Mouse (Mus musculus) stomach, postnatal 0 days (tissue): Measurements from ENCODE around the gene Hist1h2bg. TPM values are rescaled to one million over a fixed set of nuclear protein-coding genes. Genes with fewer than 3 reads are reported as not detected.
A peak's percentile ranks its signal among the peaks of the same experiment; 100 is the strongest.

Experiments used
- ATAC-seq: fragments of 200-750 bp; cut with Nextera tagmentation; 2 replicates; pipeline ENCODE4 v1.8.0; 2017; ENCODE audit not compliant: low FRiP score, low TSS enrichment
- DNase-seq: peaks from one replicate; pipeline ENCODE4 v3.0.0-alpha.2; 2016; ENCODE audit warnings: low spot score
- H3K27ac ChIP-seq: fragments of 300-500 bp; sonication (generic); replicated peaks from 2 replicates; pipeline ENCODE4 v1.5.1; 2014; ENCODE audit warnings: mild to moderate bottlenecking, control low read depth
- H3K27me3 ChIP-seq: fragments of 300-500 bp; sonication (generic); 2 replicates; pipeline ENCODE4 v1.6.1; 2014; ENCODE audit warnings: low read length; ENCODE audit not compliant: control insufficient read depth, insufficient read depth
- H3K36me3 ChIP-seq: fragments of 300-500 bp; sonication (generic); 2 replicates; pipeline ENCODE4 v1.6.1; 2014; ENCODE audit warnings: low read length, mixed read lengths; ENCODE audit not compliant: control insufficient read depth, insufficient read depth
- H3K4me1 ChIP-seq: fragments of 300-500 bp; sonication (generic); replicated peaks from 2 replicates; pipeline ENCODE4 v1.6.1; 2014; ENCODE audit warnings: antibody characterized with exemption; ENCODE audit not compliant: control insufficient read depth, insufficient read depth
- H3K4me2 ChIP-seq: fragments of 300-500 bp; sonication (generic); replicated peaks from 2 replicates; pipeline ENCODE4 v1.6.1; 2014; ENCODE audit warnings: low read depth, mild to moderate bottlenecking, control low read depth, moderate library complexity
- H3K4me3 ChIP-seq: fragments of 300-500 bp; sonication (generic); 2 replicates; pipeline ENCODE4 v1.5.1; 2014; ENCODE audit warnings: low read depth, low read length, control low read depth
- H3K9ac ChIP-seq: fragments of 300-500 bp; sonication (generic); 2 replicates; pipeline ENCODE4 v1.6.1; 2014; ENCODE audit warnings: mild to moderate bottlenecking, low read length, control low read depth, mixed read lengths
- H3K9me3 ChIP-seq: fragments of 300-500 bp; sonication (generic); 2 replicates; pipeline ENCODE4 v1.6.1; 2016; ENCODE audit warnings: low read length; ENCODE audit not compliant: control insufficient read depth
- CTCF ChIP-seq: IDR thresholded peaks from 2 replicates; pipeline ENCODE4 v1.5.1; 2016; ENCODE audit warnings: antibody characterized with exemption, low read depth, mild to moderate bottlenecking, moderate library complexity
- EP300 ChIP-seq: optimal IDR thresholded peaks from 2 replicates; pipeline ENCODE3; 2016; ENCODE audit warnings: antibody characterized with exemption
- WGBS: fragments of 180-500 bp; shearing (Covaris S2); extraction: QIAGEN DNeasy Blood & Tissue Kit; methylation state at CpG from one replicate; pipeline ENCODE4 v1.1.7; 2014; 5-methylcytosine and 5-hydroxymethylcytosine counted together
- polyA plus RNA-seq: library from polyadenylated mRNA; unstranded; fragments of >200 nt; fragmentation: Nextera tagmentation; extraction: Ambion mirVana; gene quantifications from 2 replicates; pipeline ENCODE4 v1.2.1, GENCODE M21; 2015

Hist1h2bg gene
- polyA plus RNA-seq: 4.9 and 10.5 TPM in 2 replicates

DNA sequence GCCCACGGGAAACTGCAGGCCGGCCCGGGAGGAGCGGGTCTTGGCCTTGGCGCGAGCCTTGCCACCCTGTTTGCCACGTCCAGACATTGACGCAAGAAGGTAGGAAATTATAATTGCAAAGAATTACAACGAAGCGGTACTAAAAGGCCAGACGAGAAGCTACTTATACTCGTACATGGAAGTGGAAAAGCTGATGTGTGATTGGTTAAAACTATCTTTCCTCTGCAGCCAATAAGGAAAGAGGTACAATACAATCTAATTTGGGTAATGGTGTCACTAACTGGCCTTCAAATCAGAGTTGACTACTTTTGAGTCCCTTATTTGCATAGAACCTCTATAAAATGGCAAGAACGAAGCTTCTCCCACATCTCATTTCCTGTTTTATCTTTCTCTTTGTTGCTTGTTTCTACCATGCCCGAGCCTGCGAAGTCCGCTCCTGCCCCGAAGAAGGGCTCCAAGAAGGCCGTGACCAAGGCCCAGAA lies at the start of gene Hist1h2bg, which contains the start of gene Hist1h2ae:
Hist1h2bg (plus strand) TSS at position 375 of the 482 bp plus-strand sequence.
Hist1h2ae (minus strand) TSS at position 199 of the 482 bp plus-strand sequence.
- Histone ChIP-seq H3K9ac (peak within 1 kb of the TSS; percentile 61), H3K27me3 (no peaks in the 10 kb centered on the region), H3K36me3 (no peaks in the 10 kb centered on the region), H3K9me3 (no peaks in the 10 kb centered on the region), H3K4me1 (no peaks in the 10 kb centered on the region), H3K27ac (peak within 1 kb of the TSS; percentile 93), H3K4me3 (peak within 1 kb of the TSS; percentile 42), H3K4me2 (peak within 1 kb of the TSS; percentile 59)
- DNase-seq (peak; percentile 62), ATAC-seq (peak; percentile 88)
- TF ChIP-seq CTCF (0 out of 2 replicates have a peak, but pooled peaks have one; percentile 0), EP300 (no peak)
- WGBS: 0% methylated on average over 18 of the region's 18 CpGs

GRCm38 (mm10) chr13:23521703-23522102 lies 49.5 kb upstream of the Hist1h2bg start:
- TF ChIP-seq EP300 (no peak), CTCF (no peak)
- Histone ChIP-seq H3K27ac (no peak overlapping the region), H3K36me3 (no peaks in the 10 kb centered on the region), H3K9me3 (no peaks in the 10 kb centered on the region), H3K4me1 (no peaks in the 10 kb centered on the region), H3K9ac (no peak overlapping the region), H3K4me2 (no peak overlapping the region), H3K4me3 (no peak overlapping the region), H3K27me3 (no peaks in the 10 kb centered on the region)
- WGBS: 2% methylated on average over 14 of the region's 14 CpGs
- ATAC-seq (no peak), DNase-seq (peak; percentile 75)

GRCm38 (mm10) chr13:23523976-23524375 lies 47.2 kb upstream of the Hist1h2bg start:
- Histone ChIP-seq H3K27ac (no peak overlapping the region), H3K9me3 (no peaks in the 10 kb centered on the region), H3K4me3 (no peak overlapping the region), H3K27me3 (no peaks in the 10 kb centered on the region), H3K9ac (no peak overlapping the region), H3K36me3 (no peaks in the 10 kb centered on the region), H3K4me2 (no peak overlapping the region), H3K4me1 (no peaks in the 10 kb centered on the region)
- no peak for TF ChIP-seq EP300
- no peak for ATAC-seq
- no peak for DNase-seq
- whole genome bisulfite sequencing: 43% methylated on average over 5 of the region's 5 CpGs

DNA sequence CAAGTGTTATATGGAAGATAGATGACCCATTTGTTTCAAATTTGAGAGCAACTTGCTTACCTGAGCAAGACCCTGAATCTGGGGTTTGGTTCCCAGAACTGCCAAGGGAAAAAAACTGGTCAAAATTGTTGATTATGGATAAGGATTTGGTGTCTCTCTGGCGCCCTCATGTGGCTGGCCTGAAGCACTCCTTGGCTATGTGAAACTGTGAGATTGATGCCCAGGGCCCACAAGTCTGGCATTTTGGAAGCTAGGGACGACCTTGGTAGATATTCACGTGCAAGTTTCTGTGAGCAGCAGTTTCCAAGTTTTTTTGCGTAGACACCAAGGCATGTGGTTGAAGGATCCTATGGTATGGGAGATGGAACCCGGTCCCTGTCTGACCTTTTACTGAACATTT lies 46.5 kb upstream of the Hist1h2bg start:
- ATAC-seq: peak; percentile 51; the same call in 1 of the 2 replicates
- no peak overlapping the region for H3K9ac ChIP-seq
- no peak overlapping the region for H3K27ac ChIP-seq
- no peaks in the 10 kb centered on the region for H3K36me3 ChIP-seq
- H3K4me3 ChIP-seq: no peak overlapping the region
- peak; percentile 88 for DNase-seq
- no peaks in the 10 kb centered on the region for H3K4me1 ChIP-seq
- H3K4me2 ChIP-seq: no peak overlapping the region
- H3K27me3 ChIP-seq: no peaks in the 10 kb centered on the region
- 12% methylated on average over 5 of the region's 5 CpGs for WGBS
- no peaks in the 10 kb centered on the region for H3K9me3 ChIP-seq
- TF ChIP-seq CTCF (peak; percentile 92), EP300 (no peak)

DNA sequence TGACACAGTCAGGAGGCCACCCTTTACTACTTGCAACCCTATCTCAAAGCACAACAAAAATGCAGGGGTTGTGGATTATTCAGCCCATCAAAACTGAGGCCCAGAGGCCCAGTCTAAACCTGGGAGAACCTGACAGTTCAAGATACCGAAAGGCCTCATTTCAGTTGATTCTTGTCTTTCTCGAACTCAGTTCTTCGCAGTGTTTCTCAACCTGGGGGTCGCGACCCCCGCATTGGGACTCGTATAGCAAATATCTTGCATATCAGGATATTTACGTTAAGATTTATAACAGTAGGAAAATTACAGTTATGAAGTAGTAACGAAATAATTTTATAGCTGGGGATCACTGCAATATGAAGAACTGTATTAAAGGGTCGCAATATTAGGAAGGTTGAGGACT lies 45.3 kb upstream of the Hist1h2bg start:
- Histone ChIP-seq H3K4me3 (peak overlapping the region; percentile 39), H3K9ac (no peak overlapping the region), H3K9me3 (no peaks in the 10 kb centered on the region), H3K36me3 (no peaks in the 10 kb centered on the region), H3K27me3 (no peaks in the 10 kb centered on the region), H3K4me2 (peak overlapping the region; percentile 51), H3K4me1 (no peaks in the 10 kb centered on the region), H3K27ac (no peak overlapping the region)
- TF ChIP-seq EP300: no peak
- no peak for TF ChIP-seq CTCF
- ATAC-seq (no peak), DNase-seq (no peak)
- 5% methylated on average over 10 of the region's 10 CpGs for WGBS

DNA sequence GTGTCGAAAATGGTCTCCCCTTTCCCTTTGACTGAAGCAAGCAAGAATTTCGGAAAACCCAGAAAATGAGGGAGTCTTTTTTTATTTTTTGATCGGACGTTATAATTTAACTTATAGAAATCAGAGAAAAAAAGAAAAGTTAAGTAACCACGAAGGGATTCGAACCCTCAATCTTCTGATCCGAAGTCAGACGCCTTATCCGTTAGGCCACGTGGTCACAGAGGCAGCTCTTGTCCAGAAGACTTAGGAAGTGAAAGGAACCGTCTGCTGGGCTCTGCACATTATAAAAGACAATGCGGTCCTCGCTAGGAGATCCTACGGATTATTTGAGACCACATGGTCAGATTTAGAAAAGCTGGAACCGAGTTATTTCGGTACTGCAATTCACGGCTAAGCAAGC lies 44.9 kb upstream of the Hist1h2bg start:
- under 1% methylated on average over 17 of the region's 17 CpGs for WGBS
- Histone ChIP-seq H3K27ac (no peak overlapping the region), H3K4me2 (peak overlapping the region; percentile 51), H3K9me3 (no peaks in the 10 kb centered on the region), H3K9ac (0 out of 2 replicates have a peak overlapping the region, but pooled peaks have one; percentile 39), H3K36me3 (no peaks in the 10 kb centered on the region), H3K4me1 (no peaks in the 10 kb centered on the region), H3K27me3 (no peaks in the 10 kb centered on the region), H3K4me3 (peak overlapping the region; percentile 39)
- ATAC-seq (peak; percentile 40), DNase-seq (peak; percentile 89)
- no peak for TF ChIP-seq EP300
- no peak for TF ChIP-seq CTCF
